Mouse (Mus musculus) heart, adult 11 months (tissue): Measurements from ENCODE around the gene Mrps33.

Source experiments
- DNase-seq: peaks from one replicate; pipeline ENCODE4 v3.0.0; 2022

The Mrps33 gene

GRCm38 (mm10) chr6:39810612-39811116 is at the start of gene Mrps33:
Mrps33 (minus strand) TSS chr6:39810988.
- DNase-seq: peak; percentile 100

DNA sequence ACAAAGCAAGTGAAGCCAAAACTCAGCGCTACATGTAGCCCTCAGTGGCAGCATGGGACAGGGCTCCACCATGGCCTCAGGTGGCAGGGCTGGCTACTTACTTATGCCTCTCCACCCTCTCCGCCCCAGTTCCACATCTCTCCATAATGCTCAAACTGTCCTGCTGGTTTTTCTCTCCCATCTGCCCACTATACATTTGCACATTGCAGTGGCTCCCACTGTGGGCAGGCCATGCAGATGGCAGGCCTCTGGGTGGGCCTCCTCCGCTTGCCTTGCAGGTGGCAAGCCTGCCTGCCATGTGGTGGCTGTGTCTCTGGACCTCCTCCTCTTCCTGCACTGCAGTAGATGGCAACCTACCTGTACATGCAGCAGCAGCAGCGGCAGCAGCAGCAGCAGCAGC is 38.9 kb upstream of the Mrps33 start:
- peak; percentile 35 for DNase-seq

GRCm38 (mm10) chr6:39848766-39849165 is 38.0 kb upstream of the Mrps33 start:
- peak; percentile 69 for DNase-seq

DNA sequence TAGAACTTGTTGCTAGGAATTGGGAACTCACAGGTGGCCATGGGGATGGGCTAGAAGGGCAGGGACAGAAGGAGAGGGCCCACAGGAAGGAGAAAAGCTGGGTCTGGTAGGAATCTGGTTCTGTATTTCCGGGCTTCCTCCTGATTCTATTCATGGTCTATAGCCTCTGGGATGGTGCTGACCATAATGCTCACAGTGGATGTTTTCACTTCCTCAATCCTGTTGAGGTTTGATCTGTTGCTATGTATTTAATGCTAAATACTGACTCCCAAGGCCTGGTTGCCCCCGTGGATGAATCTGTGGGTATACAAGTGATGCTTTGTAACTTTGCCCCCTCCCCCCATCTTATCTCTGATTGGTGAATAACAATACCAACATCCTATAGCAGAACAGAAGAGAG is 36.8 kb upstream of the Mrps33 start:
- peak; percentile 74 for DNase-seq

DNA sequence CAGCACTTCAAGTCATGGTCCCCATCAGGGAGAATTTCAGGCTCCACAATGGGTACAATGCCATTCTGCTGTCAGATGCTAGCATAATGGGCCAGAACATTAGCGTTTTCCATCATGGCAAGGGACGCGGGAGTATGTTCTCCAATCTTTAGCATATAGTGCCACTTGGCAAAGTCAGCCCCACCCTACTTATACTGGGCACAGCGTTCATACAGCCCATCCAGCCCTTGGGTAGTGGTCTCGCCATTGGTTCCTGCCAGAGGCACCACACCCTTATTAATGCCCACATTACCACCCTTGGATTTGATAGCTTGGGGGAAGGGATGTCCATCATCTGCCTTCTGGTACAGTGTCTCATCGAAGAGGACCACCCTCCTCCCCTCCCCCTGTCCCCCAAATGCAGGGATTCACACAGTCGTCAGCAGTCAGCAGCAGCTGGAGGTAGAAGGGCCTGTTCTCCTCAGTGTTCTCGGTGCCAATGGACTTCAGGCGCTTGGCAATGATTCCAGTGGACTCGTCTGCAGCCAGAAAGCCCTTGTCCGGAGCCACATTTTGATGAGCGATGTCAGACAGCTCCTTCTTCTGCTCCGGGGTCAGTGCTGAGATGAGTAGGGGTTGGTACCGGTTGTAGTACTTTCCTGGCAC is 33.0 kb upstream of the Mrps33 start:
- DNase-seq: no peak

DNA sequence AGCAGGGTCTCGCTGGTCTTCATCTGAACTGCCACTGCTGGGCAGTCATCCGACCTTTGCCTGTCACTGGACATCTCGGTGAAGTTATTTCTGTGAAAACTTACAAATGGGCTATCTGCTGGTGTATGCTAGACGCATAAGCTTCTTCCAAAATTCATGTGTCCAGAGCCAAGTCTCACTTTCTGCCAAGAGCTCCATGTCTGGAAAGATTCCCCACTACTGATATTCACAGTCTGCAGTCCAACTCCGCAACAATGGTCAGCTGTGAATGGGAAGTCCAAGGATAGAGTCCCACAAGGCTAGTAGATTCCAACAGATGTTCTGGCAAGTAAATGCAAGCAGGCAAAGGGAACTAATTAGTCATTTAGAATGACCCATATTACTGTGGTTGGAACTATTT is 17.9 kb upstream of the Mrps33 start:
- DNase-seq: peak; percentile 87

GRCm38 (mm10) chr6:39821241-39821640 is 10.5 kb upstream of the Mrps33 start:
- DNase-seq: no peak

GRCm38 (mm10) chr6:39818922-39819321 is 8.1 kb upstream of the Mrps33 start:
- DNase-seq: peak; percentile 37

- no peak for DNase-seq
These were observed 2.3 kb downstream of the Mrps33 start for GRCm38 (mm10) chr6:39808511-39808910.

GRCm38 (mm10) chr6:39807050-39807560 is 3.7 kb downstream of the Mrps33 start:
- DNase-seq: no peak

- DNase-seq: no peak
These were observed 4.5 kb downstream of the Mrps33 start for GRCm38 (mm10) chr6:39806336-39806735.

DNA sequence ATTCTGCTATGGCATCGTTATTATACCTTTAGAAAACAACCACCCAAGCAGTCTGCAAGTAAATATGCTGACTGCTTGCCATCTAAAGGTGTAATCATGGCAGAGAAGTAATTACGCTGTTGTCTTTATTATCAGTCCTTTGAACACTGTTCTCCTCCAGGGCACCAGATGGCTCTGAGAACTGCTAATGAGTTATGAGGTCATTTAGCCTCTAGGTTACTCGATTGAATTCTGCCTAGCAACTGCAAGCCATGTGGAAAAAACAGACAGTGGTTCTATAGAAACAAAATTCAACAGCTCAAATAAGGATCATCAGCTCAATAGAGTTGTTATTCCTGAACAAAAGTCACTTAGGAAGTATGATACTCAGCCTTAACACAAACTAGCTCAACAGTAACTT is 4.9 kb downstream of the Mrps33 start:
- DNase-seq: no peak

DNA sequence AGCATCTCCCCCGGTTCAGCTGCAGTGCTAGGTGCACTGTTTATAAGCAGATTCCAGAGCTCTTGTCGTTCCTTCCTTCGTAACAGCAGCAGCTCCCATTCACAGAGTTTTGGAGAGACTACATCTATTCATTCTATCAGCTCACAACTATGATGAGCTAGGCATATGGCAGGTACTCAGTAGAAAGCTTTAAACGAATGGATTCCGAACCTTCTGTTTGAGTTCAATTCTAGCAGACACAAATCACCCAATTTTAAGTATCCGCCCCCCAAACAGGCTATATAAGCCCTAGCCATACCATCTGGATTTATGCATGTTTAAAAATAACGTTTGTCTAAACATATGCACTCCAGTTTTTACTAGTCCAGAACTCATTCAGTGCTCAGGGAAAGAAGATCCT is 9.8 kb downstream of the Mrps33 start:
- peak; percentile 49 for DNase-seq

DNA sequence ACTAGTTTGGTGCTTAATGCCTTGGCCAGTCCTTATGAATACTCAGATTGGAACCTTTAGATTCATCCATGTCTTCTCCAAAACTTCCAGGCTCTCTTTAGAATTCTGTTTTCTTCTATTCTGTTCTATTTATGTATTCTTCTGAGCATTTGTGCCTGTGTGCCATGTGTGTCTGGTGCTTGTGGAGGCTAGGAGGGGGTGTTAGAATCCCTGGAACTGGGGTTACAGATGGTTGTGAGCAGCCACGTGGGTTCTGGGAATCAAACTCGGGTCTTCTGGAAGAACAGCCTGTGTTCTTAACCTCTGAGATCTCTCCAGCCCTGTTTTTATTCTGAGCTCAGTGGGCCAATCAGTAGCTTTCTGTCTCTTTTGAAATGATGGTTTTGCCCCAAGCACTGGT is 13.7 kb downstream of the Mrps33 start:
- DNase-seq: peak; percentile 29

DNA sequence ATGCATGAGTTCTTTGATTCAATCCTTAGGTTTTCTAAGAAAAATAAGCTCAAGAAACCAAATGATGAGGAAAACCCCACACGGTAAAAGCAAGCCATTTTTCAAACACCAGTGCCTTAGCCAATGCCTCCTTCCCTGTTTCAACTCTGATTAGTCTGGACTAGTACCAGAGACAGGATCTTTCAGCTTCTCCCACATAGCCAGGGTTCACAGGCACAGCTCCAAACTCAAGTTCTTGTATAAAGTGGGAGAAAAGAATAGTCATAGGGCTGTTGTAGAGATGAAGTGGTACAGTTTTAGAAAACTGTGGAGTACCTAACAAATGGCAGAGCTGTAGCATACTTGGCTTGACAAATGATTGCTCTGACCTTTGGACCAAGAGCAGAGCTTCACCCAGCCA is 14.6 kb downstream of the Mrps33 start:
- peak; percentile 23 for DNase-seq

DNA sequence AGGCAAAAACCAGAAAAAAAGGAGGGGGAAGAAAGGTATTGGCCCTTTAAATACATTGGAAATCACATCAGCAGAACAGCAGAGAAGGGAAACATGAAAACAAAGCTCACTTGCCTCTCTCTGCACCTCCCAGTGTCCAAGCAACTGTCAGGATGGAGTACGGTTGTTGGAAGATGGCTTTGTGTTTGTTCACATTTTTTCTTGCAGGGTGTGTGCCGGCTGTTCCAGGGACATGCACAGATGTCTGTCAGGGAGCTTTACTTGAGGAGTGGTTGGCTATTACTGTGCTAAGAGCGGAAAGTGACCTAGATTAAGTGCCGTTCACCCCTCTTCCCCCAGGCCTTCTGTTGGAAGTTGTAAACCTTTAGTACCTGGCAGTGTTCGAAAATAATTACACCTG is 19.0 kb downstream of the Mrps33 start:
- no peak for DNase-seq

GRCm38 (mm10) chr6:39788408-39788807 is 22.4 kb downstream of the Mrps33 start:
- peak; percentile 28 for DNase-seq

GRCm38 (mm10) chr6:39787783-39788182 is 23.0 kb downstream of the Mrps33 start:
- peak; percentile 68 for DNase-seq

- DNase-seq: peak; percentile 18
These were observed 24.8 kb downstream of the Mrps33 start for GRCm38 (mm10) chr6:39785944-39786343.

- DNase-seq: peak; percentile 75
These were observed 27.3 kb downstream of the Mrps33 start for GRCm38 (mm10) chr6:39783521-39783920.

DNA sequence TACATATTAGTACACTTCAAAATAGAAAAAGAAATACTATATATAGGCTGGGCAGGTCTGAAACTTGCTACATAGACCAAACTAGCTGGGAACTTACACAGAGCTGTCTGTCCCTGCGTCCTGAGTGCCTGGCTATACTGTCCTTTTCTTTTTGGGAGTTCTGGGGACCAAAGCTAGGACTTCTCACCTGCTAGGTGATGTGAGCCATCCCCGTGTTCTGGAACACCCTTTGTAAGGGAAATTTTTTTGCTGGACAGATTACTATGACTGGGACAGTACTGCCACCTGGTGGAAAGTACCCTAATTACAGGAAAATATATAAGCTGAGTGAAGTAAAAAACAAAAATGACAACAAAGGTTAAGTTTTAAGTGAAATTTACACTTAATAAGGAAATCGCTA is 28.2 kb downstream of the Mrps33 start:
- peak; percentile 48 for DNase-seq

DNA sequence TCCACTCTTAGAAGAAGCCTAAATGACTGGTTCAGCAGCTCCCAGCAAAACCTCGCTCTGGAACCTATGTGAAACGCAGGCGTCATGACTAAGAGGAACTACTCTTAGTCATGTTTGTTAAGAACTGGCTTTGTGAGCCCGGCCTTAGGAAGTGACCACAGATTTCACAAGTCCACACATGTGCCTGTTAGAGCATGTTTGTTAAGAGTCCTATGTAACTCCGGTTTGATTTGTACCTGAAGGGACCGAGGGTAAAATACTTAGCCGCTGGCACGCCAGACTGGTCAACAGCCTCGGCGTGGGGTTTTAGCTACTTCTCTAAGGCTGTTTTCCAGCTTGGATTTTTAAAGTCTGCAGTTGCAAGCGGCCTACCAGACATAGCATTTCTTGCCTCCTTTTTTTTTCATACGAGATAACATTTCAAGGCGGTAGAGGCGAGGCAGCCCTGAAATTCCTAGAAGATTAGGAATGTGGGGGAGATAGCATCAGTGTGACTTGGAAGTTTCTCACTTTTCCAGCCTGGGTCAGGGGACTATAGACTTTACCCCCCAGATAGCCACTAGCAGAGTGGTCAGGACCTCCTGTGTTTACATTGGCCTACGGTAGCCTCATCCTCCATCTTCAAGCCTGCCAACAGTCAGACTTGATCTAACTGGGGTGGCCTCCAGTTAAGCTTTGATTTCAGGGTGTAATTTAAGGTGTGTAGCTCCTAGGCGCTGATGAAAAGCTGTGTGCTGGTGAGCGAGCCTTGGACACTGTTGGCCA is 28.8 kb downstream of the Mrps33 start:
- DNase-seq: peak; percentile 92

- DNase-seq: peak; percentile 89
These were observed 29.7 kb downstream of the Mrps33 start for GRCm38 (mm10) chr6:39780857-39781666.
